Mouse (Mus musculus) heart, adult 11 months (tissue): ENCODE measurements at regions not wholly inside any gene's neighbourhood (a gene's known extent, or its start where the extent isn't known, plus 50 kb on each side); places are given as distances from the start of the nearest gene placed in this dataset.

Source experiments
- DNase-seq: peaks from one replicate; pipeline ENCODE4 v3.0.0; 2022

- no peak for DNase-seq
These were observed 1118.6 kb upstream of the Celf2 start for GRCm38 (mm10) chr2:8628007-8628406.

GRCm38 (mm10) chr2:8628485-8629208 is 1119.3 kb upstream of the Celf2 start:
- DNase-seq = no peak

- DNase-seq = no peak
These were observed 1128.7 kb upstream of the Celf2 start for GRCm38 (mm10) chr2:8638082-8638481.

GRCm38 (mm10) chr2:8639282-8639681 is 1129.9 kb upstream of the Celf2 start:
- no peak for DNase-seq

- peak; percentile 46 for DNase-seq
These were observed 1136.1 kb upstream of the Celf2 start for GRCm38 (mm10) chr2:8645463-8645862.

GRCm38 (mm10) chr2:8660544-8660943 is 1151.2 kb upstream of the Celf2 start:
- DNase-seq = no peak

GRCm38 (mm10) chr2:8673751-8674378 is 1164.5 kb upstream of the Celf2 start:
- DNase-seq = no peak

GRCm38 (mm10) chr2:8675537-8675936 is 1166.2 kb upstream of the Celf2 start:
- no peak for DNase-seq

- no peak for DNase-seq
These were observed 1167.2 kb upstream of the Celf2 start for GRCm38 (mm10) chr2:8676546-8676945.

GRCm38 (mm10) chr2:8690846-8691643 is 1181.7 kb upstream of the Celf2 start:
- no peak for DNase-seq

GRCm38 (mm10) chr2:8729306-8729705 is 1151.7 kb upstream of the 4930412O13Rik start:
- no peak for DNase-seq

GRCm38 (mm10) chr2:8754142-8754541 is 1126.9 kb upstream of the 4930412O13Rik start:
- DNase-seq = no peak

GRCm38 (mm10) chr2:8756546-8756945 is 1124.5 kb upstream of the 4930412O13Rik start:
- no peak for DNase-seq

- DNase-seq = no peak
These were observed 1110.4 kb upstream of the 4930412O13Rik start for GRCm38 (mm10) chr2:8770636-8771035.

- no peak for DNase-seq
These were observed 1099.7 kb upstream of the 4930412O13Rik start for GRCm38 (mm10) chr2:8781152-8781935.

- no peak for DNase-seq
These were observed 1098.8 kb upstream of the 4930412O13Rik start for GRCm38 (mm10) chr2:8782225-8782624.

- DNase-seq = no peak
These were observed 1079.0 kb upstream of the 4930412O13Rik start for GRCm38 (mm10) chr2:8802061-8802460.

GRCm38 (mm10) chr2:8809609-8810008 is 1071.4 kb upstream of the 4930412O13Rik start:
- peak; percentile 68 for DNase-seq

GRCm38 (mm10) chr2:8818127-8818526 is 1062.9 kb upstream of the 4930412O13Rik start:
- no peak for DNase-seq

GRCm38 (mm10) chr2:8825406-8825805 is 1055.6 kb upstream of the 4930412O13Rik start:
- DNase-seq = no peak
